Mouse (Mus musculus): ENCODE measurements around the gene Ppm1m.

GRCm38 (mm10) chr9:106192024-106192423 lies 7.5 kb downstream of the Ppm1m start:
- no peak for TF ChIP-seq CTCF (IDR thresholded peaks at IDR 0.05)
- TF ChIP-seq EP300 (IDR thresholded peaks at IDR 0.05), result no peak
